Mouse (Mus musculus): Measurements from ENCODE around the gene 1700066M21Rik. TPM values are rescaled to one million over a fixed set of nuclear protein-coding genes. Genes with fewer than 3 reads are reported as not detected.

The 1700066M21Rik gene
- total RNA-seq, 2 experiments from 2014 or later, result 18.9 to 19.0 TPM

Other genes with a start within 250 kb of the 1700066M21Rik start
- 10 to 100 TPM; 10.7 to 11.0 TPM for gene Maip1, start 28.7 kb downstream of the 1700066M21Rik start, total RNA-seq (2021)
- gene Tyw5, start 29.5 kb downstream of the 1700066M21Rik start, total RNA-seq (2021), result 10 to 100 TPM; 23.3 to 25.0 TPM